19 mouse cellular contexts compared by ENCODE assay signal in the genomic region with DNA sequence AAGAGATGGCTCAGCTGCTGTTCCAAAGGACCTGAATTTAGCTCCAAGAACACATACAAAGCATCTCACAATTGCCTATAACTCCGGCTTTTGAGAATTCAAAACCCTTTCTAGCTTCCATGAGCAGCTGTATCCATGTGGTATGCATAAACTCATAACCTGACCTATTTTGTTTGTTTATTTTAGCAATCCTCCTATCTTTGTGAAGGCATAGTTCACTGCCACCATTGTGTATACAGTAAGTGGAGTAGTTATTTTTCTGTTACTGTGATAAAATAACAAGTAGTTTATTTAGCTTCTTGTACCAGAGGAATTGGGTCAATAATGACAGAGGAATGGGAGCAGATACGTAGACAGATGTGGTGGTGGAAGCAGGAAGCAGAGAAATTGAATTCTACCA.
DNase-seq lines count a peak whose midpoint lies in the region; ATAC-seq and TF ChIP-seq lines count a peak whose summit lies in the region.
"Had no signal": no experiment of that assay in that cellular context is flagged by ENCODE, and none has a peak within 500 bp of the region (broad histone marks: within the 10 kb centered on the region; RNA-seq: fewer than 3 reads in every experiment).

No protein-coding gene starts in this region.

- DNase-seq in lung, embryonic 14.5 days = peak; percentile 14
- DNase-seq in lung, postnatal 36 days = no peak
- no peak for DNase-seq in lung, postnatal 0 days (ENCODE audit: low spot score)
- DNase-seq: adrenal gland, adult 2 months; adrenal gland, postnatal 10 days; adrenal gland, postnatal 25 days; cerebellum, adult 11-12 months; cerebellum, adult 2 months; cerebellum, adult 9-10 months; cerebellum, postnatal 10 days; cerebellum, postnatal 25 days had no signal

- peak; percentile 42; the same call in 1 of the 2 replicates for ATAC-seq in kidney, embryonic 16.5 days (ENCODE audit: low FRiP score, low TSS enrichment)
- ATAC-seq in kidney, embryonic 14.5 days (ENCODE audit: low FRiP score, low TSS enrichment) = no peak
- peak; percentile 62; the same call in 1 of the 2 replicates for ATAC-seq in lung, embryonic 14.5 days (ENCODE audit: insufficient read depth)
- ATAC-seq in lung, embryonic 16.5 days (ENCODE audit: low read depth) = peak; percentile 28; the same call in 1 of the 2 replicates
- no peak for ATAC-seq in lung, postnatal 0 days
- no peak for ATAC-seq in cerebellum, adult (ENCODE audit: insufficient number of reproducible peaks, low FRiP score, low TSS enrichment)
- ATAC-seq: forebrain, embryonic 13.5 days; forebrain, embryonic 15.5 days had no signal

- H3K9ac ChIP-seq in kidney, embryonic 16.5 days (replicated peaks; ENCODE audit: low read length) = no peak overlapping the region
- no peak overlapping the region for H3K9ac ChIP-seq in kidney, embryonic 14.5 days (ENCODE audit: low read depth, low read length)
- no peak overlapping the region for H3K9ac ChIP-seq in lung, embryonic 14.5 days
- no peak overlapping the region for H3K9ac ChIP-seq in lung, embryonic 16.5 days (ENCODE audit: low read length)
- H3K9ac ChIP-seq in lung, postnatal 0 days (replicated peaks; ENCODE audit: low read depth) = no peak overlapping the region
- H3K9ac ChIP-seq: embryonic facial prominence, embryonic 12.5 days; forebrain, embryonic 13.5 days; forebrain, embryonic 15.5 days had no signal

- H3K4me2 ChIP-seq in kidney, embryonic 16.5 days (replicated peaks; ENCODE audit: low read depth, low read length) = no peak overlapping the region
- no peak overlapping the region for H3K4me2 ChIP-seq in kidney, embryonic 14.5 days (replicated peaks; ENCODE audit: low read depth, low read length)
- no peak overlapping the region for H3K4me2 ChIP-seq in lung, embryonic 14.5 days
- no peak overlapping the region for H3K4me2 ChIP-seq in lung, embryonic 16.5 days (ENCODE audit: low read depth, low read length)
- H3K4me2 ChIP-seq in lung, postnatal 0 days (replicated peaks; ENCODE audit: low read depth, low read length) = no peak overlapping the region
- H3K4me2 ChIP-seq: embryonic facial prominence, embryonic 12.5 days; forebrain, embryonic 13.5 days; forebrain, embryonic 15.5 days had no signal

- H3K9me3 ChIP-seq in kidney, embryonic 16.5 days (ENCODE audit: low read length) = no peaks in the 10 kb centered on the region
- no peaks in the 10 kb centered on the region for H3K9me3 ChIP-seq in kidney, embryonic 14.5 days (ENCODE audit: control insufficient read depth, low read length)
- no peaks in the 10 kb centered on the region for H3K9me3 ChIP-seq in lung, embryonic 14.5 days (ENCODE audit: low read depth, low read length)
- H3K9me3 ChIP-seq in lung, embryonic 16.5 days (ENCODE audit: control insufficient read depth, low read length) = no peaks in the 10 kb centered on the region
- H3K9me3 ChIP-seq in lung, postnatal 0 days (ENCODE audit: low read length) = no peaks in the 10 kb centered on the region
- H3K9me3 ChIP-seq: embryonic facial prominence, embryonic 10.5 days; embryonic facial prominence, embryonic 12.5 days; forebrain, embryonic 13.5 days; forebrain, embryonic 15.5 days had no signal

- no peak overlapping the region for H3K4me3 ChIP-seq in kidney, embryonic 16.5 days (ENCODE audit: low read length)
- H3K4me3 ChIP-seq in kidney, embryonic 14.5 days (ENCODE audit: low read length) = no peak overlapping the region
- no peak overlapping the region for H3K4me3 ChIP-seq in lung, embryonic 14.5 days (ENCODE audit: low read depth, low read length)
- H3K4me3 ChIP-seq in lung, embryonic 16.5 days (ENCODE audit: low read length) = no peak overlapping the region
- H3K4me3 ChIP-seq in lung, postnatal 0 days (ENCODE audit: low read depth, low read length) = no peak overlapping the region
- H3K4me3 ChIP-seq: embryonic facial prominence, embryonic 10.5 days; embryonic facial prominence, embryonic 12.5 days; forebrain, embryonic 13.5 days; forebrain, embryonic 15.5 days had no signal

- no peaks in the 10 kb centered on the region for H3K4me1 ChIP-seq in kidney, embryonic 16.5 days (ENCODE audit: insufficient read depth, low read length)
- H3K4me1 ChIP-seq in kidney, embryonic 14.5 days (ENCODE audit: control insufficient read depth, insufficient read depth, low read length) = no peaks in the 10 kb centered on the region
- no peaks in the 10 kb centered on the region for H3K4me1 ChIP-seq in lung, embryonic 14.5 days (ENCODE audit: insufficient read depth)
- H3K4me1 ChIP-seq in lung, embryonic 16.5 days (replicated peaks; ENCODE audit: control insufficient read depth, insufficient read depth, low read length) = no peaks in the 10 kb centered on the region
- H3K4me1 ChIP-seq in lung, postnatal 0 days (ENCODE audit: insufficient read depth, low read depth, low read length) = no peaks in the 10 kb centered on the region
- H3K4me1 ChIP-seq: embryonic facial prominence, embryonic 10.5 days; embryonic facial prominence, embryonic 12.5 days; forebrain, embryonic 13.5 days; forebrain, embryonic 15.5 days had no signal

- H3K36me3 ChIP-seq in kidney, embryonic 16.5 days (ENCODE audit: insufficient read depth, low read length) = no peaks in the 10 kb centered on the region
- H3K36me3 ChIP-seq in kidney, embryonic 14.5 days (ENCODE audit: control insufficient read depth, insufficient read depth, low read length) = no peaks in the 10 kb centered on the region
- H3K36me3 ChIP-seq in lung, embryonic 14.5 days (ENCODE audit: insufficient read depth) = no peaks in the 10 kb centered on the region
- H3K36me3 ChIP-seq in lung, embryonic 16.5 days (ENCODE audit: control insufficient read depth, insufficient read depth, low read length) = no peaks in the 10 kb centered on the region
- H3K36me3 ChIP-seq in lung, postnatal 0 days (ENCODE audit: insufficient read depth, low read length) = no peaks in the 10 kb centered on the region
- H3K36me3 ChIP-seq: embryonic facial prominence, embryonic 10.5 days; embryonic facial prominence, embryonic 12.5 days; forebrain, embryonic 15.5 days had no signal

- no peak for TF ChIP-seq EP300 in lung, postnatal 0 days (IDR thresholded peaks at IDR 0.05)

- no peak for TF ChIP-seq CTCF in lung, embryonic 14.5 days (IDR thresholded peaks at IDR 0.05; ENCODE audit: low read depth)
- no peak for TF ChIP-seq CTCF in lung, postnatal 0 days (IDR thresholded peaks at IDR 0.05)

- WGBS in kidney, embryonic 16.5 days = 41% methylated on average over 2 of the region's 2 CpGs
- WGBS in kidney, embryonic 14.5 days = 64% methylated on average over 2 of the region's 2 CpGs
- 27% methylated on average over 2 of the region's 2 CpGs for WGBS in lung, embryonic 14.5 days
- WGBS in lung, embryonic 16.5 days = 43% methylated on average over 2 of the region's 2 CpGs
- WGBS in lung, postnatal 0 days = 37% methylated on average over 2 of the region's 2 CpGs

- no peaks in the 10 kb centered on the region for H3K27me3 ChIP-seq in kidney, embryonic 16.5 days (ENCODE audit: insufficient read depth, low read length)
- H3K27me3 ChIP-seq in kidney, embryonic 14.5 days (ENCODE audit: control insufficient read depth, insufficient read depth, low read length) = no peaks in the 10 kb centered on the region
- no peaks in the 10 kb centered on the region for H3K27me3 ChIP-seq in lung, embryonic 14.5 days (ENCODE audit: insufficient read depth, low read length)
- no peaks in the 10 kb centered on the region for H3K27me3 ChIP-seq in lung, embryonic 16.5 days (ENCODE audit: control insufficient read depth, insufficient read depth, low read depth, low read length)
- H3K27me3 ChIP-seq in lung, postnatal 0 days (replicated peaks; ENCODE audit: insufficient read depth, low read length) = no peaks in the 10 kb centered on the region
- H3K27me3 ChIP-seq: embryonic facial prominence, embryonic 12.5 days; forebrain, embryonic 13.5 days; forebrain, embryonic 15.5 days had no signal

- H3K27ac ChIP-seq in kidney, embryonic 16.5 days (ENCODE audit: low read length) = no peak overlapping the region
- H3K27ac ChIP-seq in kidney, embryonic 14.5 days (ENCODE audit: low read depth, low read length) = no peak overlapping the region
- H3K27ac ChIP-seq in lung, embryonic 14.5 days (ENCODE audit: low read depth) = no peak overlapping the region
- no peak overlapping the region for H3K27ac ChIP-seq in lung, embryonic 16.5 days (ENCODE audit: low read length)
- H3K27ac ChIP-seq in lung, postnatal 0 days (ENCODE audit: low read length) = no peak overlapping the region
- H3K27ac ChIP-seq: embryonic facial prominence, embryonic 10.5 days; embryonic facial prominence, embryonic 12.5 days; forebrain, embryonic 13.5 days; forebrain, embryonic 15.5 days had no signal

Comparison
In these comparisons a context has a peak if more than half of its experiments do, and no peak if none do; other contexts are left out.
1. ATAC-seq: peak in kidney, embryonic 16.5 days (single experiment), lung, embryonic 14.5 days (single experiment) and lung, embryonic 16.5 days (single experiment); none in kidney, embryonic 14.5 days (single experiment), lung, postnatal 0 days (single experiment) and cerebellum, adult (single experiment).